Mouse (Mus musculus): ENCODE results near the gene Poc1b.
"Not testable (repeated sequence)": the region's sequence is repeated elsewhere in the genome, so short reads cannot be mapped to it uniquely, and the experiment has no call there.

Poc1b gene

GRCm38 (mm10) chr10:99196556-99196955, 89.7 kb downstream of the Poc1b start:
- DNase-seq: no peak

- DNase-seq: no peak
Measured at GRCm38 (mm10) chr10:99197125-99197524, 90.3 kb downstream of the Poc1b start.

GRCm38 (mm10) chr10:99197607-99198305, 90.9 kb downstream of the Poc1b start:
- peak; percentile 57 for DNase-seq

GRCm38 (mm10) chr10:99198946-99199345, 92.1 kb downstream of the Poc1b start:
- DNase-seq: no peak

- DNase-seq: no peak
Measured at GRCm38 (mm10) chr10:99200944-99201343, 94.1 kb downstream of the Poc1b start.

- DNase-seq: no peak
Measured at GRCm38 (mm10) chr10:99201786-99202185, 95.0 kb downstream of the Poc1b start.

GRCm38 (mm10) chr10:99202363-99202762, 95.5 kb downstream of the Poc1b start:
- no peak for DNase-seq

- no peak for DNase-seq
Measured at GRCm38 (mm10) chr10:99203163-99203562, 96.3 kb downstream of the Poc1b start.

- DNase-seq: peak; percentile 23
Measured at GRCm38 (mm10) chr10:99203577-99204487, 97.0 kb downstream of the Poc1b start.

- no peak for DNase-seq
Measured at GRCm38 (mm10) chr10:99204553-99204952, 97.7 kb downstream of the Poc1b start.

GRCm38 (mm10) chr10:99207121-99207520, 100.3 kb downstream of the Poc1b start:
- DNase-seq: no peak

- no peak for DNase-seq
Measured at GRCm38 (mm10) chr10:99209146-99209800, 102.4 kb downstream of the Poc1b start.

- no peak for DNase-seq
Measured at GRCm38 (mm10) chr10:99211021-99211420, 104.2 kb downstream of the Poc1b start.

- no peak for DNase-seq
Measured at GRCm38 (mm10) chr10:99211503-99212265, 104.8 kb downstream of the Poc1b start.

GRCm38 (mm10) chr10:99214421-99215299, 107.8 kb downstream of the Poc1b start:
- no peak for DNase-seq

- DNase-seq: not testable (repeated sequence)
Measured at GRCm38 (mm10) chr10:99216570-99216969, 109.7 kb downstream of the Poc1b start.

GRCm38 (mm10) chr10:99221540-99221939, 114.7 kb downstream of the Poc1b start:
- no peak for DNase-seq

GRCm38 (mm10) chr10:99222726-99223125, 115.9 kb downstream of the Poc1b start:
- no peak for DNase-seq

- no peak for DNase-seq
Measured at GRCm38 (mm10) chr10:99224218-99224617, 117.4 kb downstream of the Poc1b start.

GRCm38 (mm10) chr10:99226782-99227181, 119.9 kb downstream of the Poc1b start:
- no peak for DNase-seq
